Mouse (Mus musculus) liver, adult 10 weeks (tissue): ENCODE measurements around the gene Gm28079. TPM values are rescaled to one million over a fixed set of nuclear protein-coding genes. Genes with fewer than 3 reads are reported as not detected.

Experiments
- polyA plus RNA-seq: library from polyadenylated mRNA; stranded (reverse); fragments of 350-450 nt; fragmentation: Illumina TruSeq; extraction: RNeasy Lipid Tissue Mini Kit (QIAGEN cat#74804); gene quantifications from one replicate; pipeline ENCODE4 v1.2.3, GENCODE M21; 2014; ENCODE audit warnings: low read depth, low replicate concordance

Gm28079 gene
- polyA plus RNA-seq: not detected

GRCm38 (mm10) chrY:70014799-70015198 lies at the start of gene Gm28079:
Gm28079 (minus strand) TSS chrY:70014899.

